Mouse (Mus musculus) ES-E14 (cell line): ENCODE results near the gene Sdr9c7.

Source experiments
- CHD2 ChIP-seq: IDR thresholded peaks from 2 replicates; pipeline ENCODE4 v1.6.1; 2014; ENCODE audit warnings: mild to moderate bottlenecking, low read depth, low read length, inconsistent platforms
- HCFC1 ChIP-seq: IDR thresholded peaks from 2 replicates; pipeline ENCODE4 v1.6.1; 2012; ENCODE audit warnings: low read length, inconsistent platforms, borderline replicate concordance; ENCODE audit not compliant: insufficient read depth
- MAFK ChIP-seq: IDR thresholded peaks from 2 replicates; pipeline ENCODE4 v1.6.1; 2014; ENCODE audit warnings: mild to moderate bottlenecking, low read depth, low read length, inconsistent platforms; ENCODE audit not compliant: insufficient read depth
- ZC3H11A ChIP-seq: IDR thresholded peaks from 2 replicates; pipeline ENCODE4 v1.6.1; 2012; ENCODE audit warnings: low read depth, mild to moderate bottlenecking, inconsistent platforms, low read length, borderline replicate concordance
- ZNF384 ChIP-seq: IDR thresholded peaks from 2 replicates; pipeline ENCODE4 v1.6.1; 2012; ENCODE audit warnings: low read depth, low read length, inconsistent platforms

DNA sequence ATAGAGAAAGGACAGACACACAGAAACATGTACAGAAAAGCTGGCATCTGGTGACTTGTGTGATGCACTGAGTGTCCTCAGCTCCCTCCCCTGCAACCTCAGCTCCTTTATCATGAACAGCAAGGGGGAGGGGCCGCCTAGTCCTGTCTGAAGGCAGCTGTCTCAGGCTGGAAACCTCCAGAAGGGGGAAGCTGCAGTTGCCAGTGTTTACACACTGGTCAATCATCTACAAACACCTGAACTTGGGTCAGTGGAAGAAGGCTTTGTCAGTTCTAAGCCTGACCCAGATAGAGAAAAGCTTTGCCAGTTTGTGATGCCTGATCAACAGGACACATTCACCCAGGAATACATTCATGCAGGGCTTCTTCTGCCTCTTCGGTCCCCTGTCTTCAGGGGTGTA is 20.6 kb upstream of the Sdr9c7 start:
- TF ChIP-seq CHD2: no peak
- no peak for TF ChIP-seq ZNF384
- no peak for TF ChIP-seq ZC3H11A
- TF ChIP-seq MAFK: no peak
- no peak for TF ChIP-seq HCFC1
